Mouse (Mus musculus) CH12.LX (cell line): Measurements from ENCODE around the gene Stk39. TPM values are rescaled to one million over a fixed set of nuclear protein-coding genes. Genes with fewer than 3 reads are reported as not detected.

Source experiments
- DNase-seq: peaks from one replicate; pipeline ENCODE4 v3.0.0-alpha.2; 2013; ENCODE audit errors: extremely low read depth
- H3K27ac ChIP-seq: 2 replicates; pipeline ENCODE4 v1.5.1; 2012; ENCODE audit warnings: low read depth, mild to moderate bottlenecking, control low read depth, moderate library complexity; ENCODE audit not compliant: insufficient read depth
- H3K27me3 ChIP-seq: replicated peaks from 2 replicates; pipeline ENCODE3; 2012; ENCODE audit warnings: inconsistent platforms
- H3K36me3 ChIP-seq, 2 experiments: replicated peaks in 1 of 2; 2 replicates each; pipeline versions ENCODE3 to v1.6.1; 2012; ENCODE audit warnings: inconsistent platforms in 1 of 2, low read length in 1 of 2, mild to moderate bottlenecking in 1 of 2, mixed read lengths in 1 of 2, moderate library complexity in 1 of 2; ENCODE audit not compliant: control insufficient read depth in 1 of 2, insufficient read depth in 1 of 2
- H3K4me1 ChIP-seq, 2 experiments: 2 replicates each; pipeline ENCODE4 v1.6.1; 2012; ENCODE audit warnings: inconsistent platforms in 1 of 2, moderate library complexity in 1 of 2; ENCODE audit not compliant: insufficient read depth in 2 of 2, control insufficient read depth in 1 of 2
- H3K4me2 ChIP-seq: 2 replicates; pipeline ENCODE4 v1.6.1; 2012; ENCODE audit warnings: low read depth, mild to moderate bottlenecking, control low read depth; ENCODE audit not compliant: poor library complexity, insufficient read depth, severe bottlenecking
- H3K4me3 ChIP-seq, 3 experiments: fragments of 150-350 bp in 1 of 3; sonication (generic) in 1 of 3; replicated peaks in 1 of 3; 2 replicates each; pipeline versions ENCODE3 to v1.5.1; 2011 to 2012; ENCODE audit warnings: low read depth in 2 of 3, low read length in 2 of 3, mild to moderate bottlenecking in 2 of 3, moderate library complexity in 2 of 3, control low read depth in 1 of 3, improper control_type of control experiment in 1 of 3, inconsistent platforms in 1 of 3, mixed read lengths in 1 of 3; ENCODE audit not compliant: poor library complexity in 1 of 3
- H3K79me2 ChIP-seq: replicated peaks from 2 replicates; pipeline ENCODE4 v1.6.1; 2012; ENCODE audit warnings: mild to moderate bottlenecking, moderate library complexity; ENCODE audit not compliant: control insufficient read depth, poor library complexity, insufficient read depth, severe bottlenecking; ENCODE audit errors: extremely low read depth
- H3K9ac ChIP-seq: 2 replicates; pipeline ENCODE4 v1.6.1; 2012; ENCODE audit warnings: low read depth, mild to moderate bottlenecking, control low read depth, moderate library complexity; ENCODE audit not compliant: insufficient read depth
- H3K9me3 ChIP-seq: replicated peaks from 2 replicates; pipeline ENCODE3; 2012; ENCODE audit warnings: low read length, inconsistent platforms, mixed read lengths
- CHD1 ChIP-seq: IDR thresholded peaks from 2 replicates; pipeline ENCODE4 v1.6.1; 2012; ENCODE audit warnings: low read depth, low read length, improper control_type of control experiment, inconsistent platforms
- ELF1 ChIP-seq: IDR thresholded peaks from 2 replicates; pipeline ENCODE4 v1.6.1; 2014; ENCODE audit warnings: low read depth, mild to moderate bottlenecking, inconsistent platforms, low read length, improper control_type of control experiment
- EP300 ChIP-seq: IDR thresholded peaks from 2 replicates; pipeline ENCODE4 v1.6.1; 2011; ENCODE audit warnings: low read length, improper control_type of control experiment
- HCFC1 ChIP-seq: IDR thresholded peaks from 2 replicates; pipeline ENCODE4 v1.6.1; 2012; ENCODE audit warnings: low read depth, mild to moderate bottlenecking, inconsistent platforms, low read length, improper control_type of control experiment
- MAZ ChIP-seq: IDR thresholded peaks from 2 replicates; pipeline ENCODE4 v1.6.1; 2012; ENCODE audit warnings: low read depth, mild to moderate bottlenecking, inconsistent platforms, low read length, improper control_type of control experiment, moderate library complexity
- MYC ChIP-seq: IDR thresholded peaks from 2 replicates; pipeline ENCODE4 v1.6.1; 2011; ENCODE audit warnings: low read depth, mild to moderate bottlenecking, improper control_type of control experiment, low read length
- NELFE ChIP-seq: IDR thresholded peaks from 2 replicates; pipeline ENCODE4 v1.6.1; 2011; ENCODE audit warnings: low read depth, low read length, improper control_type of control experiment
- PAX5 ChIP-seq: IDR thresholded peaks from 2 replicates; pipeline ENCODE4 v1.6.1; 2012; ENCODE audit warnings: low read length, inconsistent platforms, mixed read lengths
- POLR2A ChIP-seq: IDR thresholded peaks from 2 replicates; pipeline ENCODE4 v1.6.1; 2011; ENCODE audit warnings: low read depth, mild to moderate bottlenecking, improper control_type of control experiment, low read length
- POLR2AphosphoS2 ChIP-seq: IDR thresholded peaks from 2 replicates; pipeline ENCODE4 v1.6.1; 2011; ENCODE audit warnings: low read depth, low read length, improper control_type of control experiment
- RAD21 ChIP-seq: IDR thresholded peaks from 2 replicates; pipeline ENCODE4 v1.6.1; 2011; ENCODE audit warnings: low read depth, mild to moderate bottlenecking, low read length, improper control_type of control experiment, moderate library complexity
- TCF12 ChIP-seq: IDR thresholded peaks from 2 replicates; pipeline ENCODE4 v1.6.1; 2014; ENCODE audit warnings: low read depth, mild to moderate bottlenecking, inconsistent platforms, low read length, improper control_type of control experiment
- USF2 ChIP-seq: conservative IDR thresholded peaks from 2 replicates; pipeline ENCODE4 v1.6.1; 2011; ENCODE audit warnings: low read depth, low read length, improper control_type of control experiment
- ZKSCAN1 ChIP-seq: IDR thresholded peaks from 2 replicates; pipeline ENCODE4 v1.6.1; 2012; ENCODE audit warnings: low read depth, inconsistent platforms, low read length, improper control_type of control experiment, borderline replicate concordance
- ZMIZ1 ChIP-seq: IDR thresholded peaks from 2 replicates; pipeline ENCODE4 v1.6.1; 2012; ENCODE audit warnings: low read depth, mild to moderate bottlenecking, inconsistent platforms, low read length, improper control_type of control experiment
- dilution Hi-C: fragments of 300-500 bp; cut with MboI; formaldehyde crosslinking; loops from 2 replicates; pipeline ENCODE4 v1.14.3; 2020; ENCODE audit warnings: low sequenced_read_pairs; ENCODE audit not compliant: extremely low pct_unique_long_range_greater_than_20kb, extremely low pct_ligation_motif_present
- in situ Hi-C: fragments of 300-500 bp; cut with MboI; formaldehyde crosslinking; loops from 3 replicates; pipeline ENCODE4 v1.14.3; 2019; ENCODE audit warnings: low sequenced_read_pairs, low pct_ligation_motif_present, low pct_unique_long_range_greater_than_20kb, mixed read lengths
- polyA plus RNA-seq: library from polyadenylated mRNA; unstranded; fragments of >175 nt; gene quantifications from 2 replicates; pipeline ENCODE4 v1.2.1, GENCODE M21; 2012; ENCODE audit warnings: low read depth; ENCODE audit not compliant: insufficient read length
- total RNA-seq, 2 experiments: library from RNA; depleted of rRNA; stranded (reverse); fragments of 300-350 nt in 1 of 2; fragments of >200 nt in 1 of 2; gene quantifications; 2 replicates each; pipeline ENCODE4 v1.2.3; 2012 to 2014

Stk39 gene
- total and polyA plus RNA-seq, 3 experiments, result not detected

DNA sequence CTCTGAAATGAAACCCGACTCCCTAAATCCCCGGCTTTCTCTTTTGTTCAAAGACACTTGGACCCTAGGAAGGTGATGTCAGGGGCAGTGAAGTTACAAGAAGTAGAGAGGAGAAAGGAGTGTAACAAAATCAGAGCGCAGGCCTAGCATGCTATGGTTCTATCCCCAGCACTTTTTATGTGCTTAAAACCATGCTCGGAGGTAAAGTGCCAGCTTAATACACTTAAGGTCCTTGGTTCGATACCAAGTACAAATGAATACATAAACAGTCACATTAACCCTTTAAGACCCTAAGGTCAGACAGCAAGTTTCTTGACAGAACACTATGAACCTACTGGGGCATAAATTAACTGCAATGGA lies 463 bp upstream of the Stk39 start:
- H3K9ac ChIP-seq, result no peak overlapping the region
- DNase-seq, result no peak
- in situ Hi-C loops (no loop called here), dilution Hi-C loops (no loop called here)
- no peak overlapping the region for H3K4me2 ChIP-seq
- H3K36me3 ChIP-seq, result no peaks in the 10 kb centered on the region
- no peaks in the 10 kb centered on the region for H3K27me3 ChIP-seq
- no peak for TF ChIP-seq ELF1
- no peak for TF ChIP-seq RAD21
- no peak for TF ChIP-seq USF2
- TF ChIP-seq MAZ, result no peak
- TF ChIP-seq NELFE, result no peak
- TF ChIP-seq POLR2AphosphoS2, result no peak
- TF ChIP-seq HCFC1, result no peak
- no peak for TF ChIP-seq EP300
- no peak for TF ChIP-seq POLR2A
- TF ChIP-seq PAX5, result no peak
- TF ChIP-seq CHD1, result no peak
- TF ChIP-seq ZKSCAN1, result no peak
- TF ChIP-seq TCF12, result no peak
- no peak for TF ChIP-seq ZMIZ1
- no peaks in the 10 kb centered on the region for H3K79me2 ChIP-seq
- H3K9me3 ChIP-seq, result peaks cover 66% of the 10 kb centered on the region
- H3K27ac ChIP-seq, result no peak overlapping the region
- H3K4me1 ChIP-seq, result no peaks in the 10 kb centered on the region
- no peak overlapping the region for H3K4me3 ChIP-seq

DNA sequence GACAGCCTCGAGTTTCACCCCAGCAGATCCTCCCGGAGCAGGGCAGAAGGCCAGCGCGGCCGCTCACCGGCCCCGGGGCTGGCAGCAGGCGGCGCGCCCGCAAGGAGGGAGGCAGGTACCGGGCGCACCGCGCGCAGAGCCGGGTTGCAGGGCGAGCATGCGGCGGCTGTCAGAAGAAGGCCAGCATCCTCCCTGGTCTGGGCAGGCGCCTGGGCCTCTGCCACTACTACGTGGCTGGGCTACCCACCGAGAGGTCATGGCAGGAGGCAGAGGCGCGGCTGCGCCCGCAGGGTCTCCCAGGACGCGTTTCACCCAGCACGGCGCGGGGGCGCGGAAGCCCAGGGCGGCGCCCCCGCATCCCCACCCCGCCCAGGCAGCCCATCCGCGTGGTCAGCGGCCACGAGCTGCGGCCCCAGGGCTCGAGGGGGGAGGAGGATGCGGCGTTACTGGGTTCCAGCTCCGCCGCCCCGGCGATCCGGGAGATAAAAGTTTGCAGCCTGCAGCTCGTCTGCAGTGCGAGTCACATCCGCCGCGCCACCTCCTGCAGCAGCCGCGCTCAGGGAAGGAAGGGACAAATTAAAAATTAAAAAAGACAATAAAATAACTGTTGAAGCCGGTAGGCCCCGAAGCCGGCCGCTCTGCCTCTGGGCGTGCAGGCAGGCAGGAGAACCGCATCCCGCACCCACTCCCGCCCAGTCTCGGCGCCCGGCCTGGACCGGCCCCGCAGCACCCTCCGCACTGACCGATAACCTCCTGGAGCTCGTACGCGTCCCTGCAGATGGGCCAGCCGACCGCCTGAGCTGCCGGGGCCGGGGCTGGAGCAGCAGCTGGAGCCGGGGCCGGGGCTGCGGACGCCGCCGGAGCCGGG lies 943 bp downstream of the Stk39 start:
- H3K27me3 ChIP-seq, result no peaks in the 10 kb centered on the region
- in situ Hi-C loops (no loop called here), dilution Hi-C loops (no loop called here)
- H3K36me3 ChIP-seq, result no peaks in the 10 kb centered on the region
- TF ChIP-seq MYC, result no peak
- no peak overlapping the region for H3K4me3 ChIP-seq
- no peak for DNase-seq
- H3K4me1 ChIP-seq, result no peaks in the 10 kb centered on the region
- H3K9ac ChIP-seq, result no peak overlapping the region
- no peaks in the 10 kb centered on the region for H3K79me2 ChIP-seq
- no peak overlapping the region for H3K27ac ChIP-seq
- H3K4me2 ChIP-seq, result no peak overlapping the region
- H3K9me3 ChIP-seq, result peaks cover 72% of the 10 kb centered on the region
